ENCODE assay signal across 12 mouse cellular contexts in genomic region chr9:58863826-58864225, GRCm38 (mm10). TPM values are rescaled to one million over a fixed set of nuclear protein-coding genes. Genes with fewer than 3 reads are reported as not detected.
DNase-seq lines count a peak whose midpoint lies in the region; ATAC-seq and TF ChIP-seq lines count a peak whose summit lies in the region.
"Had no signal": no experiment of that assay in that cellular context is flagged by ENCODE, and none has a peak within 500 bp of the region (broad histone marks: within the 10 kb centered on the region; RNA-seq: fewer than 3 reads in every experiment).

No protein-coding gene starts in this region.

- no peak overlapping the region for H3K4me3 ChIP-seq in hindbrain, embryonic 10.5 days
- no peak overlapping the region for H3K4me3 ChIP-seq in midbrain, embryonic 15.5 days
- H3K4me3 ChIP-seq: heart, embryonic 13.5 days had no signal

- H3K4me2 ChIP-seq in midbrain, embryonic 15.5 days = no peak overlapping the region
- H3K4me2 ChIP-seq: heart, embryonic 13.5 days; liver, embryonic 11.5 days had no signal

- TF ChIP-seq POLR2A in brain, embryonic 14.5 days (IDR thresholded peaks at IDR 0.05; ENCODE audit: borderline replicate concordance, extremely low read depth, insufficient read depth, insufficient read length, poor library complexity, severe bottlenecking) = no peak

- peak; percentile 32 to 65 for DNase-seq in left cerebral cortex, postnatal 10 days (ENCODE audit: extremely low spot score in 1 of 2, low spot score in 2 of 2)
- DNase-seq in left cerebral cortex, adult 11 months (ENCODE audit: low spot score) = no peak
- peak; percentile 71 for DNase-seq in brain, embryonic 14.5 days (ENCODE audit: low read depth)
- DNase-seq in hindbrain, embryonic 10.5 days (ENCODE audit: low spot score) = peak; percentile 60
- no peak for DNase-seq in kidney, postnatal 36 days
- DNase-seq in thymus, postnatal 25 days = no peak
- no peak for DNase-seq in B cell, adult 2 months
- DNase-seq: kidney, adult 18-20 months; lung, postnatal 36 days had no signal

- no peak overlapping the region for H3K9ac ChIP-seq in midbrain, embryonic 15.5 days
- H3K9ac ChIP-seq: heart, embryonic 13.5 days had no signal

- peak; percentile 75 for ATAC-seq in midbrain, embryonic 15.5 days (replicated peaks)

- peaks cover 18% of the 10 kb centered on the region for H3K27me3 ChIP-seq in hindbrain, embryonic 10.5 days (ENCODE audit: insufficient read depth, poor library complexity, severe bottlenecking)
- H3K27me3 ChIP-seq in midbrain, embryonic 15.5 days (replicated peaks) = no peaks in the 10 kb centered on the region

- 0 out of 2 replicates have a peak, but pooled peaks have one; percentile 4 for TF ChIP-seq CTCF in brain, embryonic 14.5 days (IDR thresholded peaks at IDR 0.05; ENCODE audit: borderline replicate concordance, extremely low read depth, insufficient read depth, insufficient read length)

- H3K4me1 ChIP-seq in hindbrain, embryonic 10.5 days (replicated peaks) = peaks cover 42% of the 10 kb centered on the region
- H3K4me1 ChIP-seq in midbrain, embryonic 15.5 days = peaks cover 13% of the 10 kb centered on the region

- no peaks in the 10 kb centered on the region for H3K9me3 ChIP-seq in hindbrain, embryonic 10.5 days
- no peaks in the 10 kb centered on the region for H3K9me3 ChIP-seq in midbrain, embryonic 15.5 days
- H3K9me3 ChIP-seq: heart, embryonic 13.5 days had no signal

- peaks cover 9% of the 10 kb centered on the region; the same call in 1 of the 2 replicates for H3K36me3 ChIP-seq in hindbrain, embryonic 10.5 days
- H3K36me3 ChIP-seq in midbrain, embryonic 15.5 days (replicated peaks) = peaks cover 3% of the 10 kb centered on the region; the same call in 1 of the 2 replicates

- 25% methylated on average over 7 of the region's 7 CpGs for WGBS in hindbrain, embryonic 10.5 days
- WGBS in midbrain, embryonic 15.5 days = 19% methylated on average over 7 of the region's 7 CpGs

- intact Hi-C loops in left cerebral cortex, postnatal 10 days (cut with DNase I) = no loop called here

- peak overlapping the region; percentile 45; the same call in 1 of the 2 replicates for H3K27ac ChIP-seq in hindbrain, embryonic 10.5 days
- peak overlapping the region; percentile 61 for H3K27ac ChIP-seq in midbrain, embryonic 15.5 days
- H3K27ac ChIP-seq: heart, embryonic 13.5 days had no signal

RNA-seq across cellular contexts. Expression of gene Hcn4, which starts 40.6 kb away (rescaled TPM):
- total RNA-seq in left cerebral cortex, postnatal 10 days (2021) = 10 to 100 TPM; 16.2 to 18.2 TPM
- 8.5 and 20.3 TPM in 2 replicates for polyA plus RNA-seq in brain, embryonic 14.5 days (2012; rRNA removed)
- polyA plus RNA-seq in hindbrain, embryonic 10.5 days (2016; fragmentation: Nextera tagmentation; extraction: Ambion mirVana) = 0.70 and 1.1 TPM in 2 replicates
- 4.7 and 5.1 TPM in 2 replicates for polyA plus RNA-seq in midbrain, embryonic 15.5 days (2015; fragmentation: Nextera tagmentation; extraction: Ambion mirVana)

Comparison
In these comparisons a context has a peak if more than half of its experiments do, and no peak if none do; other contexts are left out.
1. DNase-seq: peak in left cerebral cortex, postnatal 10 days (2 of 2), brain, embryonic 14.5 days (single experiment) and hindbrain, embryonic 10.5 days (single experiment); none in left cerebral cortex, adult 11 months (single experiment), kidney, postnatal 36 days (0 of 2), thymus, postnatal 25 days (single experiment) and B cell, adult 2 months (0 of 2).